Comparison of ENCODE assay signal across 11 mouse cellular contexts in genomic region chr10:111741301-111741945, GRCm38 (mm10).
DNase-seq lines count a peak whose midpoint lies in the region; ATAC-seq lines count a peak whose summit lies in the region.
"Had no signal": no experiment of that assay in that cellular context is flagged by ENCODE, and none has a peak within 500 bp of the region (broad histone marks: within the 10 kb centered on the region; RNA-seq: fewer than 3 reads in every experiment).

No protein-coding gene starts in this region.

- H3K36me3 ChIP-seq in intestine, embryonic 14.5 days (ENCODE audit: control insufficient read depth, insufficient read depth, low read length): no peaks in the 10 kb centered on the region
- H3K36me3 ChIP-seq in intestine, embryonic 16.5 days (ENCODE audit: control insufficient read depth, insufficient read depth, low read length): no peaks in the 10 kb centered on the region
- no peaks in the 10 kb centered on the region for H3K36me3 ChIP-seq in forebrain, embryonic 14.5 days (ENCODE audit: control insufficient read depth, insufficient read depth, low read length)
- H3K36me3 ChIP-seq: stomach, embryonic 15.5 days had no signal

- no peaks in the 10 kb centered on the region for H3K4me1 ChIP-seq in intestine, embryonic 14.5 days (replicated peaks; ENCODE audit: control insufficient read depth, insufficient read depth, low read length)
- H3K4me1 ChIP-seq in intestine, embryonic 16.5 days (ENCODE audit: control insufficient read depth, insufficient read depth, low read length): peaks cover 12% of the 10 kb centered on the region; the same call in 1 of the 2 replicates
- H3K4me1 ChIP-seq in forebrain, embryonic 14.5 days (ENCODE audit: control insufficient read depth, insufficient read depth, low read length): no peaks in the 10 kb centered on the region
- H3K4me1 ChIP-seq: stomach, embryonic 15.5 days had no signal

- H3K9me3 ChIP-seq in intestine, embryonic 14.5 days (ENCODE audit: control insufficient read depth, low read length): no peaks in the 10 kb centered on the region
- no peaks in the 10 kb centered on the region for H3K9me3 ChIP-seq in intestine, embryonic 16.5 days (ENCODE audit: control insufficient read depth, low read length)
- no peaks in the 10 kb centered on the region for H3K9me3 ChIP-seq in forebrain, embryonic 14.5 days (replicated peaks; ENCODE audit: control insufficient read depth, low read length)
- H3K9me3 ChIP-seq: stomach, embryonic 15.5 days had no signal

- no peak overlapping the region for H3K4me3 ChIP-seq in intestine, embryonic 14.5 days (ENCODE audit: low read depth, low read length)
- no peak overlapping the region for H3K4me3 ChIP-seq in intestine, embryonic 16.5 days (ENCODE audit: low read length)
- no peak overlapping the region for H3K4me3 ChIP-seq in forebrain, embryonic 14.5 days (ENCODE audit: low read depth, low read length)
- H3K4me3 ChIP-seq: stomach, embryonic 15.5 days had no signal

- H3K9ac ChIP-seq in intestine, embryonic 14.5 days (ENCODE audit: low read length): no peak overlapping the region
- H3K9ac ChIP-seq in intestine, embryonic 16.5 days (ENCODE audit: low read depth, low read length): no peak overlapping the region
- no peak overlapping the region for H3K9ac ChIP-seq in forebrain, embryonic 14.5 days (ENCODE audit: low read length)
- H3K9ac ChIP-seq: stomach, embryonic 15.5 days had no signal

- 73% methylated on average over 5 of the region's 5 CpGs for WGBS in intestine, embryonic 14.5 days
- 65% methylated on average over 5 of the region's 5 CpGs for WGBS in intestine, embryonic 16.5 days
- 71% methylated on average over 5 of the region's 5 CpGs for WGBS in forebrain, embryonic 14.5 days

- H3K27ac ChIP-seq in intestine, embryonic 14.5 days (ENCODE audit: low read depth): no peak overlapping the region
- H3K27ac ChIP-seq in intestine, embryonic 16.5 days (ENCODE audit: low read length): no peak overlapping the region
- H3K27ac ChIP-seq in forebrain, embryonic 14.5 days (ENCODE audit: low read depth, low read length): no peak overlapping the region
- H3K27ac ChIP-seq: kidney, postnatal 0 days; stomach, embryonic 15.5 days had no signal

- ATAC-seq in intestine, embryonic 14.5 days (replicated peaks; ENCODE audit: low FRiP score, low TSS enrichment, low read depth): no peak
- ATAC-seq in intestine, embryonic 16.5 days: no peak
- no peak for ATAC-seq in forebrain, embryonic 14.5 days

- peak; percentile 50 for DNase-seq in intestine, embryonic 14.5 days (ENCODE audit: low spot score)
- DNase-seq in Muller cell, postnatal 12 days (ENCODE audit: inconsistent ontology term): peak; percentile 55
- DNase-seq in embryo, embryonic 11 days: peak; percentile 27
- peak; percentile 55 for DNase-seq in lung, postnatal 14 days
- DNase-seq in forebrain, embryonic 14.5 days (ENCODE audit: low spot score): no peak
- DNase-seq in spleen, adult 12 weeks (ENCODE audit: low spot score): no peak
- DNase-seq: adrenal gland, adult 2 months; thymus, postnatal 25 days had no signal

- H3K27me3 ChIP-seq in intestine, embryonic 14.5 days (replicated peaks; ENCODE audit: control insufficient read depth, insufficient read depth, low read length): no peaks in the 10 kb centered on the region
- no peaks in the 10 kb centered on the region for H3K27me3 ChIP-seq in intestine, embryonic 16.5 days (replicated peaks; ENCODE audit: control insufficient read depth, insufficient read depth, low read length)
- H3K27me3 ChIP-seq in forebrain, embryonic 14.5 days (replicated peaks; ENCODE audit: control insufficient read depth, insufficient read depth, low read length): no peaks in the 10 kb centered on the region
- H3K27me3 ChIP-seq: stomach, embryonic 15.5 days had no signal

- H3K4me2 ChIP-seq in intestine, embryonic 14.5 days (ENCODE audit: low read length): no peak overlapping the region
- H3K4me2 ChIP-seq in intestine, embryonic 16.5 days (ENCODE audit: low read depth, low read length): no peak overlapping the region
- H3K4me2 ChIP-seq in forebrain, embryonic 14.5 days (ENCODE audit: low read length): no peak overlapping the region
- H3K4me2 ChIP-seq: stomach, embryonic 15.5 days had no signal

Comparison
In these comparisons a context has a peak if more than half of its experiments do, and no peak if none do; other contexts are left out.
1. DNase-seq: peak in intestine, embryonic 14.5 days (single experiment), Muller cell, postnatal 12 days (single experiment), embryo, embryonic 11 days (single experiment) and lung, postnatal 14 days (single experiment); none in forebrain, embryonic 14.5 days (single experiment) and spleen, adult 12 weeks (single experiment).